Mouse (Mus musculus) c-Kit-positive CD71-positive TER-119-negative erythroid progenitor cells, embryonic 14.5 days (primary cell): Measurements from ENCODE around the gene Vmn2r32.
"Not testable (repeated sequence)": the region's sequence is repeated elsewhere in the genome, so short reads cannot be mapped to it uniquely, and the experiment has no call there.

ENCODE experiments used
- DNase-seq: peaks from one replicate; pipeline ENCODE4 v3.0.0-alpha.2; 2013; ENCODE audit warnings: low read depth

Gene Vmn2r32

DNA sequence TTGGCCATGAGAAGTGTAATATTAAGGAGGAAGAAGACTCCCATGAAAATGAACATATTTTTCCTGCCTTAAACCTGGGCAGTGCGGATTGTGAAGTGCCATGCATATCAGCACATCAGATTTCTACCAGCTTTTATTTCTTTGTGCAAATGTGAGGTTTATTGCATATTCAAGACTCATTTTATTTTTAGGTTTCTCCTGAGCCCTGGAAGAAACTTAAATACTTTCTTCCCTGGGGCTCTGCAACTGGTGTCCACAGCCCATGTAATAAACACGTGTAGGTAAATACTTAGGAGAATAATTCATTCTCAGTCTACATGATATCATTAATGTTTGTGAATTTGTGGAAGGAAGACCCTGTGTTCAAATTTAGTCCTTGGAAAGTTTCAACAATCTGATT lies at the start of gene Vmn2r32:
Vmn2r32 (minus strand) TSS at position 101 of the 400 bp plus-strand sequence.
- DNase-seq = not testable (repeated sequence)
